Mouse (Mus musculus) small intestine, adult 2 months (tissue): ENCODE measurements around the gene Fam3c.

Experiments used
- CTCF ChIP-seq: fragments of 200-500 bp; IDR thresholded peaks from 2 replicates; pipeline ENCODE4 v1.5.1; 2012; ENCODE audit warnings: low read depth, mild to moderate bottlenecking, control low read depth, inconsistent platforms, low read length, moderate library complexity, mixed read lengths; ENCODE audit not compliant: insufficient replicate concordance, insufficient read length; ENCODE audit errors: extremely low read depth
- POLR2A ChIP-seq: fragments of 200-500 bp; IDR thresholded peaks from 2 replicates; pipeline ENCODE4 v1.6.1; 2012; ENCODE audit warnings: low read depth, mild to moderate bottlenecking, control low read depth, inconsistent platforms, low read length, moderate library complexity

DNA sequence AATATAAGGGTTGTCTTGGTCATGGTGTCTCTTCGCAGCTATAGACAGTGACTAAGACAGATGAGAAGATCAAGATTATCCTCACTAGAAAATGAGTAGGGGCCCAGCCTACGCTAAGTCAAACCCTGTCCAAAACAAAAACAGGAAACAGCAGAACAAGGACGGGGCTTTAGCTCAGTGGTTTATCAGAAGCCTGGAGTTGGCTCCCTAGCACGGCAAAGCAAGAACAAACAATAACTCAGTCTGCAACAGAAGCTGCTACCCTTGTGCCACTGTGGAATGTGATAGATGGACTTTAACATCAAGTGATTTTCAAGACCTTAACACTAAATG is 5.8 kb downstream of the Fam3c start:
- TF ChIP-seq CTCF (no peak), POLR2A (no peak)
